In the genomic region with DNA sequence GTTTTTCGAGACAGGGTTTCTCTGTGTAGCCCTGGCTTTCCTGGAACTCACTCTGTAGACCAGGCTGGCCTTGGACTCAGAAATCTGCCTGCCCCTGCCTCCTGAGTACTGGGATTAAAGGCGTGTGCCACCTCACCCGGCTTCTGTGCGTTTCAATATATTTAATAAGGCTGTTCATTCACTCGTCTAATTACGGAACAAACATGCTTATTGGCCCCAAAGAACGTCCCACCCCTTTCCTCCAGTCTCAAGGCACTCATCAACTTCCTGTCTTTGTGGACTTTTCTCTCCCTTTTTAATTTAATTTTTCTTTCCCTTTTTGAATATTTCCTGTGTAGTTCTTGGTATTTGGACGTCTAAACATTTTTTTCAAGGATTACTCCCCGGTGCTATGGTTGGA, we compare ENCODE assay signal across 9 mouse cellular contexts. TPM values are rescaled to one million over a fixed set of nuclear protein-coding genes. Genes with fewer than 3 reads are reported as not detected.
DNase-seq lines count a peak whose midpoint lies in the region; ATAC-seq and TF ChIP-seq lines count a peak whose summit lies in the region.
"Had no signal": no experiment of that assay in that cellular context is flagged by ENCODE, and none has a peak within 500 bp of the region (broad histone marks: within the 10 kb centered on the region; RNA-seq: fewer than 3 reads in every experiment).

No protein-coding gene starts in this region.

- H3K9ac ChIP-seq in ES-Bruce4 (ENCODE audit: low read depth, poor library complexity, severe bottlenecking) = peak overlapping the region; percentile 54
- H3K9ac ChIP-seq in heart, embryonic 13.5 days = peak overlapping the region; percentile 71
- H3K9ac ChIP-seq in limb, embryonic 12.5 days (replicated peaks) = no peak overlapping the region; the same call in 1 of the 2 replicates
- H3K9ac ChIP-seq in neural tube, embryonic 13.5 days = peak overlapping the region; percentile 48; the same call in 1 of the 2 replicates

- no peaks in the 10 kb centered on the region for H3K4me1 ChIP-seq in ES-Bruce4 (ENCODE audit: control insufficient read depth, insufficient read depth, low read length)
- peaks cover 36% of the 10 kb centered on the region for H3K4me1 ChIP-seq in heart, embryonic 13.5 days
- H3K4me1 ChIP-seq in limb, embryonic 12.5 days (replicated peaks) = peaks cover 30% of the 10 kb centered on the region
- peaks cover 35% of the 10 kb centered on the region for H3K4me1 ChIP-seq in neural tube, embryonic 13.5 days (replicated peaks)

- no peak overlapping the region for H3K27ac ChIP-seq in ES-Bruce4 (ENCODE audit: insufficient read depth, low read length)
- H3K27ac ChIP-seq in heart, embryonic 13.5 days (replicated peaks) = 0 out of 2 replicates have a peak overlapping the region, but pooled peaks have one; percentile 53
- no peak overlapping the region for H3K27ac ChIP-seq in limb, embryonic 12.5 days
- no peak overlapping the region for H3K27ac ChIP-seq in neural tube, embryonic 13.5 days (replicated peaks)

- H3K9me3 ChIP-seq in ES-Bruce4 (replicated peaks; ENCODE audit: control insufficient read depth, insufficient read depth, low read length, poor library complexity, severe bottlenecking) = no peaks in the 10 kb centered on the region
- H3K9me3 ChIP-seq in heart, embryonic 13.5 days = no peaks in the 10 kb centered on the region
- no peaks in the 10 kb centered on the region for H3K9me3 ChIP-seq in limb, embryonic 12.5 days
- H3K9me3 ChIP-seq in neural tube, embryonic 13.5 days = no peaks in the 10 kb centered on the region

- H3K4me3 ChIP-seq in ES-Bruce4 (ENCODE audit: low read depth, low read length) = no peak overlapping the region; the same call in 1 of the 2 replicates
- H3K4me3 ChIP-seq in heart, embryonic 13.5 days = peak overlapping the region; percentile 92
- H3K4me3 ChIP-seq in limb, embryonic 12.5 days (replicated peaks) = peak overlapping the region; percentile 94
- H3K4me3 ChIP-seq in neural tube, embryonic 13.5 days = peak overlapping the region; percentile 88; the same call in 1 of the 2 replicates

- H3K4me2 ChIP-seq in heart, embryonic 13.5 days = peak overlapping the region; percentile 94
- peak overlapping the region; percentile 83 for H3K4me2 ChIP-seq in limb, embryonic 12.5 days
- H3K4me2 ChIP-seq in neural tube, embryonic 13.5 days = peak overlapping the region; percentile 92

- peak; percentile 51 to 59 for DNase-seq in cerebellum, adult 18-20 months
- DNase-seq in cerebellum, postnatal 25 days = no peak
- no peak for DNase-seq in layer of hippocampus, adult 11-12 months (ENCODE audit: low spot score)
- no peak for DNase-seq in adrenal gland, postnatal 4 days (ENCODE audit: low spot score in 2 of 2)

- H3K27me3 ChIP-seq in ES-Bruce4 (ENCODE audit: control insufficient read depth, insufficient read depth, low read length, poor library complexity, severe bottlenecking) = no peaks in the 10 kb centered on the region
- H3K27me3 ChIP-seq in heart, embryonic 13.5 days (replicated peaks) = peaks cover 7% of the 10 kb centered on the region; the same call in 1 of the 2 replicates
- H3K27me3 ChIP-seq in limb, embryonic 12.5 days = peaks cover 9% of the 10 kb centered on the region
- peaks cover 19% of the 10 kb centered on the region for H3K27me3 ChIP-seq in neural tube, embryonic 13.5 days

- H3K36me3 ChIP-seq in ES-Bruce4 (ENCODE audit: control insufficient read depth, insufficient read depth, low read length, poor library complexity, severe bottlenecking) = no peaks in the 10 kb centered on the region
- H3K36me3 ChIP-seq in heart, embryonic 13.5 days = no peaks in the 10 kb centered on the region
- no peaks in the 10 kb centered on the region for H3K36me3 ChIP-seq in limb, embryonic 12.5 days
- H3K36me3 ChIP-seq in neural tube, embryonic 13.5 days = no peaks in the 10 kb centered on the region

- ATAC-seq in heart, embryonic 13.5 days (ENCODE audit: extremely low read depth, insufficient number of reproducible peaks, low FRiP score, low TSS enrichment) = no peak
- no peak for ATAC-seq in limb, embryonic 12.5 days (ENCODE audit: insufficient number of reproducible peaks, insufficient read depth, low FRiP score, low TSS enrichment, low read depth)
- no peak for ATAC-seq in neural tube, embryonic 13.5 days (ENCODE audit: low read depth)

- TF ChIP-seq EP300 in ES-Bruce4 (IDR thresholded peaks at IDR 0.05; ENCODE audit: insufficient read depth, low read depth, low read length) = no peak

- no peak for TF ChIP-seq CTCF in ES-Bruce4 (IDR thresholded peaks at IDR 0.05; ENCODE audit: low read depth, low read length)

- no peak for TF ChIP-seq POLR2A in ES-Bruce4 (IDR thresholded peaks at IDR 0.05; ENCODE audit: insufficient read depth, low read length)

- WGBS in heart, embryonic 13.5 days = 35% methylated on average over 9 of the region's 9 CpGs
- 40% methylated on average over 9 of the region's 9 CpGs for WGBS in limb, embryonic 12.5 days
- 33% methylated on average over 9 of the region's 9 CpGs for WGBS in neural tube, embryonic 13.5 days

RNA-seq across cellular contexts. Expression of gene Pkd1, which starts 1.2 kb away (rescaled TPM):
- 13.0 and 14.8 TPM in 2 replicates for polyA plus RNA-seq in ES-Bruce4 (2011; ENCODE audit: insufficient read depth, insufficient read length, low read depth, missing spikeins)
- polyA plus RNA-seq in heart, embryonic 13.5 days (2015; fragmentation: Nextera tagmentation; extraction: Ambion mirVana) = 10.9 and 14.2 TPM in 2 replicates
- 23.2 and 32.2 TPM in 2 replicates for polyA plus RNA-seq in limb, embryonic 12.5 days (2016; fragmentation: Nextera tagmentation; extraction: Ambion mirVana)
- 20.1 and 22.9 TPM in 2 replicates for polyA plus RNA-seq in neural tube, embryonic 13.5 days (2015; fragmentation: Nextera tagmentation; extraction: Ambion mirVana)
- total RNA-seq in adrenal gland, postnatal 4 days (2021) = 10 to 100 TPM; 67.8 to 70.9 TPM

RNA-seq across cellular contexts. Expression of gene Rab26, which starts 14.4 kb away (rescaled TPM):
- polyA plus RNA-seq in ES-Bruce4 (2011; ENCODE audit: insufficient read depth, insufficient read length, low read depth, missing spikeins) = 1.2 and 1.5 TPM in 2 replicates
- 1.0 and 1.4 TPM in 2 replicates for polyA plus RNA-seq in heart, embryonic 13.5 days (2015; fragmentation: Nextera tagmentation; extraction: Ambion mirVana)
- 3.2 and 4.0 TPM in 2 replicates for polyA plus RNA-seq in limb, embryonic 12.5 days (2016; fragmentation: Nextera tagmentation; extraction: Ambion mirVana)
- polyA plus RNA-seq in neural tube, embryonic 13.5 days (2015; fragmentation: Nextera tagmentation; extraction: Ambion mirVana) = 1.5 and 1.6 TPM in 2 replicates
- 1 to 10 TPM; 1.1 to 1.9 TPM for total RNA-seq in adrenal gland, postnatal 4 days (2021)
- total RNA-seq: hematopoietic stem cell, adult 5-6 weeks had no signal

RNA-seq across cellular contexts. Expression of gene Traf7, which starts 20.7 kb away (rescaled TPM):
- 145 and 168 TPM in 2 replicates for polyA plus RNA-seq in ES-Bruce4 (2011; ENCODE audit: insufficient read depth, insufficient read length, low read depth, missing spikeins)
- polyA plus RNA-seq in heart, embryonic 13.5 days (2015; fragmentation: Nextera tagmentation; extraction: Ambion mirVana) = 72.5 and 76.1 TPM in 2 replicates
- polyA plus RNA-seq in limb, embryonic 12.5 days (2016; fragmentation: Nextera tagmentation; extraction: Ambion mirVana) = 97.4 and 101 TPM in 2 replicates
- 70.1 and 82.9 TPM in 2 replicates for polyA plus RNA-seq in neural tube, embryonic 13.5 days (2015; fragmentation: Nextera tagmentation; extraction: Ambion mirVana)
- 100 to 1,000 TPM; 137 to 149 TPM for total RNA-seq in adrenal gland, postnatal 4 days (2021)

Comparison
In these comparisons a context has a peak if more than half of its experiments do, and no peak if none do; other contexts are left out.
1. DNase-seq: peak in cerebellum, adult 18-20 months (2 of 2); none in cerebellum, postnatal 25 days (0 of 2), layer of hippocampus, adult 11-12 months (single experiment) and adrenal gland, postnatal 4 days (0 of 2).
2. Peak in every context shown above with its lines, with median percentiles within 50 percentile points of each other: H3K4me2 ChIP-seq.